Mouse (Mus musculus) kidney, adult 9 months (tissue): ENCODE data around the gene Nfxl1.

Experiments
- DNase-seq: peaks from one replicate; pipeline ENCODE4 v3.0.0; 2022

Gene Nfxl1

DNA sequence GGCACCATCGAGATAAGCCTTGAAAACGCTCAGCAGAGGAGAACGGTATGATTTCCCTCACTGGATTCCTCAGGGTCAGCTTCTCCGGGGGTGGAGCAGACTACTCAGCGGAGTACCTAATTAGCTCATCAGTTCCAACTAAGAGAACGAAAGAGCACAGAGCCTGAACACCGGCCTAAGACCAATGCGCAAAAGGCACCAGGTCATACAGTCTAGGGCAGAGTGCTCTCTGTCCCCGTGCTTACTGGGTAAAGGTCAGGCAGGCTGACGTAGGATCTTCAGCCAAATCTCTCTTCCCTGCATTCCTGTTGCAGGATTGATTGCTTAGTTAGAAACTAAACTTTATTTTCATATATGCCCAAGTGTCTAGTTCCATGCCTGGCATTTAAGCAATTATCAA, 61.2 kb downstream of the Nfxl1 start:
- DNase-seq: peak; percentile 67

DNA sequence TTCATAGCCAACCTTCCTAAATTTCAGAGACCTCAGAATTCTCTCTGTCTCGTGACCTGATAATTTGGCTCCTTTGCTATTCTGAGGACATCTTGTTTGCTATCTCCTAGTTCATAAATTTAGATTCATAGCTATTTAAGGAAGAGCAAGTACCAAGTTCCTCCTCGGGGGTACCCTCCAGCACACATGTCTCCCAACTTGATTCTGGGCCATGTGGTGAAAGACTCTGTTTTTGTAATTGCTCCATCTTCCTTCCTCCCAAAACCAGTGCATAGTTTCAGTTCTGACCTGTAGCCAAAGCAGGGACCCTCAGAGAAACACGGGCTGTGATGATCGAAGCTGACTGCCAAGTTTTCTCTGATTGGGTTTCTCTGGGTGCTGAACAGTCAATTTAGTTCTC, 62.7 kb downstream of the Nfxl1 start:
- no peak for DNase-seq

GRCm38 (mm10) chr5:72493906-72494305, 65.6 kb downstream of the Nfxl1 start:
- DNase-seq: no peak

- DNase-seq: no peak
Observed at GRCm38 (mm10) chr5:72491232-72491631, 68.3 kb downstream of the Nfxl1 start.

GRCm38 (mm10) chr5:72480456-72480855, 79.0 kb downstream of the Nfxl1 start:
- no peak for DNase-seq

DNA sequence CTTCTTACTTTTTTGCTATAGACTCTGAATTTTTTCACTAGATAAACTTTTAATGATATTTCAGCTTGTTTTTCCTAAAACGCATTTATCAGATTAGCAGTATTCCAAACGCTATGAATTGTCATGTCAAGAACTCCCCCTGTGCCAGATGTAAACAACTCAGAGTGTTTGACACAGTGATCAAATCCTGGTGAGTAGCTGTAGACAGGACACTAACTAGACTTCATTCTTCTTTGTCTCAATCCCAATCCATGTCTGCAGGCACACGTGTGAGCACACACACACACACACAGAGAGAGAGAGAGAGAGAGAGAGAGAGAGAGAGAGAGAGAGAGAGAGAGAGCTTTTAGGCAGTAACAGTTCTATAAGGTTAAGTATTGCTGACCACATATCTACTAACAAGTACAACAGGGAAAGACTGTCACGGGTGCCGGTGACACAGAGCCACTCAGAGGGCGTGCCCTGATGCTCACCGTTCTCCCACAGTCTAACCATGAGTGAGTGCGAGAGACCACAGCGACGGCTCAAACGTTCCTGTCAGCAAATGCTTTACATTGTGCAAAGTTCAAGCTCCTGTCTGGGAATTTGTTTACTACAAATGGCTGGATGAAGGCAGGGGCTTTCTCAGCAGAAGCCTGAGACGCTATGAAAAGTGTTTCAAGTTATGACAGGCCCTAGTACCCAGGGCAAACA, 87.0 kb downstream of the Nfxl1 start:
- no peak for DNase-seq

GRCm38 (mm10) chr5:72471746-72472145, 87.7 kb downstream of the Nfxl1 start:
- no peak for DNase-seq

- no peak for DNase-seq
Observed at GRCm38 (mm10) chr5:72464932-72465331, 94.6 kb downstream of the Nfxl1 start.
